Mouse (Mus musculus): ENCODE data around the gene Pycr2.

GRCm38 (mm10) chr1:180904815-180905080, 655 bp downstream of the Pycr2 start:
- TF ChIP-seq EP300 (IDR thresholded peaks at IDR 0.05; ENCODE audit: low read depth) (no peak), CTCF (IDR thresholded peaks at IDR 0.05; ENCODE audit: low read depth) (no peak)

All from heart, postnatal 0 days (tissue).